Mouse (Mus musculus) adrenal gland, adult 2 months (tissue): ENCODE data around the gene Sez6l. TPM values are rescaled to one million over a fixed set of nuclear protein-coding genes. Genes with fewer than 3 reads are reported as not detected.

Experiments
- DNase-seq: peaks from one replicate; pipeline ENCODE4 v3.0.0; 2021
- polyA plus RNA-seq: library from polyadenylated mRNA; depleted of rRNA; stranded (reverse); fragments of >200 nt; gene quantifications from 2 replicates; pipeline ENCODE4 v1.2.3, GENCODE M21; 2012; rRNA removed
- total RNA-seq, 2 experiments: library from RNA; stranded (reverse); gene quantifications; 2 replicates each; pipeline ENCODE4 v1.2.3; 2021

The Sez6l gene
- total and polyA plus RNA-seq, 3 experiments: 5.1 to 8.9 (median 7.0) TPM

GRCm38 (mm10) chr5:112389352-112389751 lies 187.6 kb downstream of the Sez6l start:
- DNase-seq: no peak

- DNase-seq: no peak
Measured at GRCm38 (mm10) chr5:112385973-112386372, 191.0 kb downstream of the Sez6l start.

- DNase-seq: no peak
Measured at GRCm38 (mm10) chr5:112384805-112385472, 192.0 kb downstream of the Sez6l start.

- peak; percentile 84 for DNase-seq
Measured at GRCm38 (mm10) chr5:112382641-112383330, 194.2 kb downstream of the Sez6l start.

GRCm38 (mm10) chr5:112382042-112382441 lies 194.9 kb downstream of the Sez6l start:
- no peak for DNase-seq

- peak; percentile 65 for DNase-seq
Measured at GRCm38 (mm10) chr5:112381154-112381553, 195.8 kb downstream of the Sez6l start.

- peak; percentile 87 for DNase-seq
Measured at GRCm38 (mm10) chr5:112378716-112379115, 198.3 kb downstream of the Sez6l start.

- DNase-seq: no peak
Measured at GRCm38 (mm10) chr5:112377380-112377779, 199.6 kb downstream of the Sez6l start.

GRCm38 (mm10) chr5:112376111-112376510 lies 200.9 kb downstream of the Sez6l start:
- DNase-seq: no peak

- DNase-seq: no peak
Measured at GRCm38 (mm10) chr5:112371933-112372332, 205.1 kb downstream of the Sez6l start.

- DNase-seq: no peak
Measured at GRCm38 (mm10) chr5:112370236-112370813, 206.7 kb downstream of the Sez6l start.

- no peak for DNase-seq
Measured at GRCm38 (mm10) chr5:112369326-112369725, 207.7 kb downstream of the Sez6l start.

Other genes starting within 250 kb of the Sez6l start
- 10 to 100 TPM; 20.1 to 68.5 TPM for gene Srrd, start 234.1 kb downstream of the Sez6l start, total RNA-seq
- 43.2 and 47.4 TPM in 2 replicates for gene Srrd, start 234.1 kb downstream of the Sez6l start, polyA plus RNA-seq
- gene Hps4, start 234.1 kb downstream of the Sez6l start, total RNA-seq: 10 to 100 TPM; 19.9 to 61.1 TPM
- gene Hps4, start 234.1 kb downstream of the Sez6l start, polyA plus RNA-seq: 62.7 and 64.6 TPM in 2 replicates
- under 1 TPM in 1 of 2 experiments, not detected in 1; 0.14 TPM for gene Gm6583, start 221.2 kb downstream of the Sez6l start, total RNA-seq
- gene Gm6583, start 221.2 kb downstream of the Sez6l start, polyA plus RNA-seq: not detected in 2 replicates
- 1 to 10 TPM; 2.1 to 6.5 TPM for gene Asphd2, start 182.3 kb downstream of the Sez6l start, total RNA-seq
- gene Asphd2, start 182.3 kb downstream of the Sez6l start, polyA plus RNA-seq: 2.1 and 5.1 TPM in 2 replicates
- gene Gm6588, start 127.8 kb downstream of the Sez6l start, total RNA-seq: not detected
- not detected in 2 replicates for gene Gm6588, start 127.8 kb downstream of the Sez6l start, polyA plus RNA-seq